Mouse (Mus musculus) urinary bladder, postnatal 36 days (tissue): ENCODE results near the gene Cpne9.
A peak's percentile ranks its signal among the peaks of the same experiment; 100 is the strongest.

ENCODE experiments used
- DNase-seq, 2 experiments: peaks; one replicate each; pipeline ENCODE4 v3.0.0; 2022; ENCODE audit warnings: low spot score in 2 of 2, mixed read lengths in 1 of 2

Cpne9 gene

GRCm38 (mm10) chr6:113342297-113342696 lies 60.2 kb downstream of the Cpne9 start:
- no peak for DNase-seq

DNA sequence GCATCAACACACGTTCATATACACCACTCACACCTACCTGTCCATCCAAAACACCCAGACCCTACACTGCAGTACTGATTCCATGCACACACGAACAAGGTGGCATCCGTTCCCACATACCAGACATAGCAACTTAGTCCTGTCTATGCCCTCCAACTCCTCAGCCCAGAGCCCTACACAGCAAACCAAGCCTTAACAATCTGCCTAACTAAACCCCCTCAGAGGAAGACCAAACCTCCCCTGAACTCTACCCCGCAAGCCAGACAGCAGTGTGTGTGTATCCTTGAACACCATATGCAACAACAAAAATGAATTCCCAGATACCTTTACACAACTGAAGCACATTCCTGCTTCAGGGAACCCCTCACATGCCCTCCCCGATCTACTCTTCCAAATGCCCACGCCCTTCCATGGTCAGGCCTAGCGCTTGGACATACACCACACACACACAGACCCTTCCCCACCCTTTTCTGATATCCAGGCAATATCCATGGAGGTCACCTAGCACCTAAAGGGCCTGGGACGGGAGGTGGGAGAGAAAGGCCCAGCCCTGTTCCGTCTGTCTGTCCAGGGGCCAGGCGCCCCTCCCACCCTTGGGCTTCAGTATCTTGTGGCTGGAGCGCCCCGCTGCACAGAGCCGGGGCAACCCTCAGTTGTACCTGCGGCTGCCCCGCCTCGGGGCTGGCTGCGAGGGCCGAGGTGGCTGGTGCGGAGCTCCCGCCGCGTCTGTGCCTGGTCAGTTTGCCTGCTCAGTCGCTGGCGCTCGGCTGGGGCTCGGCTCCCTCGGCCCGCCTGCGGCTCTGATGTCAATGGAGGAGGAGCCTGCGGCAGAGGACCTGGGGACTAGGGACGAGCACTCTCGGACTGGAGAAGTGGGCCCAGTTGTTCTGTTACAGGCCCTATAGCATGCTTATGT lies 61.3 kb downstream of the Cpne9 start, which contains the start of gene Camk1:
Gene Camk1, minus strand, starts transcription at position 808 of the 916 bp plus-strand sequence.
- DNase-seq: peak; percentile 75 to 87

GRCm38 (mm10) chr6:113344321-113344720 lies 62.2 kb downstream of the Cpne9 start:
- peak; percentile 46 to 84 for DNase-seq

DNA sequence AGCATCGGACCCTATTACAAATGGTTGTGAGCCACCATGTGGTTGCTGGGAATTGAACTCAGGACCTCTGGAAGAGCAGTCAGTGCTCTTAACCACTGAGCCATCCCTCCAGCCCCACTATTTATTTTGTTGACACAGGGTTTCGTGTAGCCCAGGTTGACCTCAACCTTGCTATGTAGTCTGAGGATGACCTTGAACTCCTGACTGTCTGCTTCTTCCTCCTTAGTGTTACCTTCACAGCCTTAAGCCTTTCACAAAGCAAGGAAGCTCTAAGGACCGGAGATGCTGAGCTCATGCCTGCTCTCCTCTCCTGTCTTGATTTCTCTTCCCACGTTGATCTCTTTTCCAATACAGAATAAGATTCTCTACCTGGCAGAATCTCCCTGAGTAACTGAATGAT lies 64.8 kb downstream of the Cpne9 start:
- DNase-seq: no peak

GRCm38 (mm10) chr6:113350538-113350937 lies 68.4 kb downstream of the Cpne9 start:
- no peak for DNase-seq

DNA sequence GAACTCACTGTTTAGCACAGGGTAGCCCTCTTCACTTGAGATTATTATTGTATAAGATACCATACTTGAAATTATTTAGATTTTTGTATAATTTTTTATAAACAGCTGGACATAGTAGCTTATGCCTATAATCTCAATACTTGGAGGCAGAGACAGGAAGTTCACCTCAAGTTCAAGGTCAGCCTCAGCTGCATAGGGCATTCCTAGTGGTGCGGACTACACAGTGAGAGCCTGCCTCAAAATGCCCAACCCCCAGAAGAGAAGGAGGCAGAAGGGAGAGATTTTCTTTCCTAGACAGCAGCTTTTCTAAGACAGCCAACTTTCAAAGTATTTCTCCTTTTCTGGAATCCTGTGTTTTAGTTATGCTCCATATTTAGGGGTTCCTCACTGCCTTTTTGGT lies 69.1 kb downstream of the Cpne9 start:
- DNase-seq: no peak

DNA sequence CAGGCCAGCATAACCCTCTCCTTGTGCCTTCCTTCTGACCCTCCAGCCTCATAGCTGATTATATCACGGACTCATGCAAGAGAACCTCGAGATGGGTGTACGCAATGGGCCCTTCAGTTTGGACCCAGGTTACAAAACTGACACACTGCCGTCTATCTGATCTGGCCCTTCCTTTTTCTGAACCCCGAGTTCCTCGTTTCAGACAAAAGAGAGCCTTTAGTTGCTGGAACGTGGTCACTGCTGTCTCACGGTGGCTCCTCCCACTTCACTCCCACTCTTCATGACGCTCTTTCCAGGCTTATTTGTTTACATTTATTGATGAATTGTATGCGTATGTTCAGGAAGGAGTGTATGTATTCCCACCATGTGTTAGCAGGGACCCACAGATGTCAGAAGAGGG lies 69.5 kb downstream of the Cpne9 start:
- no peak for DNase-seq

GRCm38 (mm10) chr6:113352820-113353219 lies 70.7 kb downstream of the Cpne9 start:
- no peak for DNase-seq

GRCm38 (mm10) chr6:113353696-113354095 lies 71.6 kb downstream of the Cpne9 start:
- no peak for DNase-seq
